Mouse (Mus musculus) embryonic facial prominence, embryonic 13.5 days (tissue): ENCODE measurements around the gene Meis3. TPM values are rescaled to one million over a fixed set of nuclear protein-coding genes. Genes with fewer than 3 reads are reported as not detected.

Experiments used
- ATAC-seq: fragments of 200-750 bp; cut with Nextera tagmentation; 2 replicates; pipeline ENCODE4 v1.8.0; 2017; ENCODE audit warnings: low read depth; ENCODE audit not compliant: insufficient number of reproducible peaks, insufficient read depth, low FRiP score, low TSS enrichment
- H3K27ac ChIP-seq: fragments of 300-500 bp; sonication (generic); 2 replicates; pipeline ENCODE4 v1.5.1; 2015; ENCODE audit warnings: moderate library complexity, mild to moderate bottlenecking, inconsistent platforms
- H3K27me3 ChIP-seq: fragments of 300-500 bp; sonication (generic); 2 replicates; pipeline ENCODE4 v1.6.1; 2015; ENCODE audit warnings: mild to moderate bottlenecking, inconsistent platforms
- H3K36me3 ChIP-seq: fragments of 300-500 bp; sonication (generic); 2 replicates; pipeline ENCODE4 v1.6.1; 2015; ENCODE audit warnings: mild to moderate bottlenecking, inconsistent platforms
- H3K4me1 ChIP-seq: fragments of 300-500 bp; sonication (generic); 2 replicates; pipeline ENCODE4 v1.6.1; 2015; ENCODE audit warnings: inconsistent platforms
- H3K4me2 ChIP-seq: fragments of 300-500 bp; sonication (generic); 2 replicates; pipeline ENCODE4 v1.6.1; 2015; ENCODE audit warnings: moderate library complexity, mild to moderate bottlenecking, inconsistent platforms
- H3K4me3 ChIP-seq: fragments of 300-500 bp; sonication (generic); 2 replicates; pipeline ENCODE4 v1.5.1; 2015; ENCODE audit warnings: mild to moderate bottlenecking, inconsistent platforms
- H3K9ac ChIP-seq: fragments of 300-500 bp; sonication (generic); 2 replicates; pipeline ENCODE4 v1.6.1; 2015; ENCODE audit warnings: mild to moderate bottlenecking, inconsistent platforms
- H3K9me3 ChIP-seq: fragments of 300-500 bp; sonication (generic); 2 replicates; pipeline ENCODE4 v1.6.1; 2016; ENCODE audit warnings: inconsistent platforms
- WGBS: fragments of 180-500 bp; shearing (Covaris S2); methylation state at CpG from one replicate; pipeline ENCODE4 v1.1.7; 2015; ENCODE audit warnings: mixed read lengths; 5-methylcytosine and 5-hydroxymethylcytosine counted together
- polyA plus RNA-seq: library from polyadenylated mRNA; unstranded; fragments of >200 nt; fragmentation: Nextera tagmentation; extraction: Ambion mirVana; gene quantifications from 2 replicates; pipeline ENCODE4 v1.2.1, GENCODE M21; 2015

Gene Meis3
- polyA plus RNA-seq, 1 experiment from 2014 or later, result 54.4 TPM

DNA sequence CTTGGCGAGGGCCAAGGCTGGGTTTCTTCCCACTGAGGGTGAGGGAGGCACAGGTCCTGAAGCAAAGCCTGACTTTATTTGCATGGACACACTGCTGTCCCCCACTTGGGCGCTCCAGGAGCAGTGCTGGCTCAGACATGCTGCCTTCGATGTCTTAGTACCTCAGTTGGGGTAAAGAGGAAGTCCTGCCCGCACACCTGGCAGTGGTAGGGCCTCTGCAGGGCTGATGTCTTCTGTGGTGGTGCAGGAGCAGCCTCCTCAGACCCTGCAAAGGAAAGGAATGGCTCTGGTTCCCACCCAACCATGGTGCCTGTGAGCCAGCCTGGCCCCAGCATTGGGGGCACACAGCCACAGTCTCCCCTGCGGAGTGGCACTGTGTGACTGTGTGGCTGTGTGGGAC is 22.3 kb downstream of the Meis3 start:
- Histone ChIP-seq H3K4me1 (peaks cover 3% of the 10 kb centered on the region; the same call in 1 of the 2 replicates), H3K9me3 (no peaks in the 10 kb centered on the region), H3K27ac (no peak overlapping the region), H3K36me3 (peaks cover 61% of the 10 kb centered on the region), H3K4me2 (no peak overlapping the region), H3K4me3 (no peak overlapping the region), H3K9ac (no peak overlapping the region), H3K27me3 (no peaks in the 10 kb centered on the region)
- ATAC-seq, result no peak
- 82% methylated on average over 5 of the region's 5 CpGs for whole genome bisulfite sequencing

DNA sequence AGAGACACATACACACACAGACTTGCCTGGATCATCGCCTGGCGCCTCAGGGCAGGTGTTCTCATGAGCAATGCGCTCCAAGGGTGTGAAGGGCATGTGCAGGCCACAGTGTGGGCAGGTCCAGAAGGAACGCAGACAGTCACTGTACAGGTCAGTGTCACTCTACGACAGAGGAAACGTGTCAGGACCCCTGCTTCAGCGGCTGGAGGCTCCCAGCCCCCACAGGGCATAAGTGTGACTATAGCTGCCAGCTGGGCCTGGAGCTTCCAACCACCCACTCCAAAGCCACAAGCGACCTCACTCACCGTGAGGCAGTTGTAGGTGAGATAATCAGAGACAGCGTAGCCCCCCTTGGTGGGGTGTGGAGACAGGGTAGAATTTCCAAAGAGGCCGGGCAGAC is 23.6 kb downstream of the Meis3 start:
- WGBS, result 83% methylated on average over 11 of the region's 11 CpGs
- H3K36me3 ChIP-seq, result peaks cover 74% of the 10 kb centered on the region
- ATAC-seq, result no peak
- no peak overlapping the region for H3K4me2 ChIP-seq
- no peak overlapping the region for H3K9ac ChIP-seq
- H3K27ac ChIP-seq, result no peak overlapping the region
- H3K9me3 ChIP-seq, result no peaks in the 10 kb centered on the region
- no peak overlapping the region for H3K4me3 ChIP-seq
- H3K4me1 ChIP-seq, result peaks cover 3% of the 10 kb centered on the region; the same call in 1 of the 2 replicates
- H3K27me3 ChIP-seq, result no peaks in the 10 kb centered on the region

DNA sequence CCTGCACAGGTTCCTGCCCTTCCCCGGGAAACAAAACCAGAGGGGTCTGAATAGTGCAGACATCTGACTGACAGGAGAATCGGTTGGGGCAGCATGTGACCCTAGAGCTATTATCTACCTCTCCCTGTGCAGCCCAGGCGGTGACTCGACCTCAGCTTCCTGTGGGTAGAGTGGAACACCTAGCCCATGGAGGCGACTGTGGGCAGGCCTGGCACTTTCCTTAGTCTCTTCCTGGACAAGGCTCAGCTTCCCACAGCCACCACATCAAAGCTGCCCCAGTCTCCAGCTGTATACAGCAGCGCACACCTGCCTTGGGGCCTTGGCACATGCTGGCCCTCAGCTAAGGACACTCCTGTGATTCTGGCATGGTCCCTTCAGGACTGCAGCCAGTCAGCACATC is 26.2 kb downstream of the Meis3 start:
- Histone ChIP-seq H3K9me3 (no peaks in the 10 kb centered on the region), H3K4me1 (no peaks in the 10 kb centered on the region), H3K4me3 (no peak overlapping the region), H3K27me3 (no peaks in the 10 kb centered on the region), H3K9ac (no peak overlapping the region), H3K27ac (no peak overlapping the region), H3K4me2 (no peak overlapping the region), H3K36me3 (peaks cover 94% of the 10 kb centered on the region)
- WGBS, result 78% methylated on average over 6 of the region's 6 CpGs
- no peak for ATAC-seq

DNA sequence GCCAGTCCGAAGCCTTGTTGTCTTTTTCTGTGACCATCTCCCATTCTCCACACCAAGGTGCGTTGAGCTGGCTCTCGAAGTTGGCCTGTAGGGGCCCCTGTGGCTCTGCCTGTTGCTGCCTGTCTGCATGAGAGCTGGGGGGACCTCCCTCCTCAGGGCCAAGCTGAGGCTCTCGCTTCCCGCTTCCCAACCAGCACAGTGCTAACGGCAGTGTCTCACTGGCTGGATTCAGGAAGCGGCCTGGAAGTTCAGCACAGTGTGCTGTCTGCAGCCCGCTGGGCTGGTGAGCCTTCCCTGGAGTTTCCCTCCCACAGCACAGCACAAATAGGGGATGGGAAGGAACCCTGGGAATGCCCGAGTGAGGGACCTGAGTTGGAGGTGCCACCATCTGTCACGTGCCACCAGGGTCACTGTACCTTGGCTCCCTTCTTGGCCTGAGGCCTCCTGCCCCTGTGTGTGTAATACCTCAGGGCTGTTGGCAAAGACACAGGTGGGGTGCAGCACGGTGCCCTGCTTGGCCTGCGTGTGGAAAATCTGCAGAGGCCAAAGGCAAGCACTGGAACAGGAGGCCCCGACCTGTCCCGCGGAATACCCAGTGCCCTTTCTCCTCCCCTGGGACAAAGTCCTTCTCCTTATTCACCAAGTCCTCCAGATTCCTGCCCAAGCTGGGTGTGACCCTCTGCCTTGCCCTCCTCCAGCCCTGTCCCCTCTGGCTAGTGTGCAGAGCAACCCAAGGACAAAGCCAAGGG is 28.0 kb downstream of the Meis3 start:
- no peak overlapping the region for H3K4me3 ChIP-seq
- ATAC-seq, result no peak
- 79% methylated on average over 15 of the region's 15 CpGs for WGBS
- H3K9me3 ChIP-seq, result no peaks in the 10 kb centered on the region
- H3K4me2 ChIP-seq, result no peak overlapping the region
- no peaks in the 10 kb centered on the region for H3K4me1 ChIP-seq
- H3K27me3 ChIP-seq, result no peaks in the 10 kb centered on the region
- H3K36me3 ChIP-seq, result peaks cover 96% of the 10 kb centered on the region
- no peak overlapping the region for H3K9ac ChIP-seq
- no peak overlapping the region for H3K27ac ChIP-seq

DNA sequence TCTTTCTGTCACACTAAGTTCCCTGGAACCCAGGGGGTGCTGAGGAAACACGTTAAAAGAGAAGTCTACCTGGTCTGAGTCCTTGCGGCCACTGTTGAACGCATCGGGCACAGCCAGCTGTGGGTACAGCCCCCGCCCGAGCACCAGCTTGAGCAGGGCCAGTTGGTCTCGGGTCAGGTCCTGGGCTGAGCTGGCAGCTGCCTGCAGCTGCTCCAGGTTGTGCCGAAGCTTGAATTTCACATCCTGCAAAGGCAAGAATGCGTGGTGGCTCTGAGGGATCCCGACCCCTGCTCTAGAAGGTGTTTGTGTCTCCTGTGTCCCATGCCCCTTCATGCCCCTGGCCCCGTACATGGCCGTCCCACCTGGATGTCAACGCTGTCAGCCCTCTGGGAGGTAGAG is 28.6 kb downstream of the Meis3 start:
- peaks cover 92% of the 10 kb centered on the region for H3K36me3 ChIP-seq
- no peak for ATAC-seq
- no peaks in the 10 kb centered on the region for H3K9me3 ChIP-seq
- H3K27ac ChIP-seq, result no peak overlapping the region
- no peak overlapping the region for H3K4me3 ChIP-seq
- no peaks in the 10 kb centered on the region for H3K4me1 ChIP-seq
- H3K27me3 ChIP-seq, result no peaks in the 10 kb centered on the region
- H3K9ac ChIP-seq, result no peak overlapping the region
- 92% methylated on average over 13 of the region's 13 CpGs for WGBS
- H3K4me2 ChIP-seq, result no peak overlapping the region

DNA sequence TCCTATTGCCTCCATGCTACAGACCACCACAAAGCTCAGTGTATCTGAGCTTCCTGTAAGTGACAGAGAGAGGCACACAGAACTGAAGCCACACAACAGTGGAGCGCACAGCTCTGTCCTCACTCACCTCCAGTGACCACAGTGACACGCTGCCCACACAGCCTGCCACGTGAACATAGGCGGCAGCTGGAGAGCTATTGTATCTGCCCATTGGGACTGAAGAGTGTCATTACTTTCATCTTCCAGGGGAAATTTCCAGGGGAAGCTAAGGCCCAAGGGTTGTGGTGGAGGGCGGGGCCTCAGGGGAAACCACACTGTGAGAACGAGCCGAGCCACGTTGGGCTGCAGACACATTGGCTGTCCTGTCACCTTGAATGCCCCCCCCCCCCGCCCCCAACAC is 29.9 kb downstream of the Meis3 start:
- 81% methylated on average over 9 of the region's 9 CpGs for WGBS
- Histone ChIP-seq H3K9me3 (no peaks in the 10 kb centered on the region), H3K27ac (no peak overlapping the region), H3K9ac (no peak overlapping the region), H3K4me1 (no peaks in the 10 kb centered on the region), H3K4me3 (no peak overlapping the region), H3K36me3 (peaks cover 92% of the 10 kb centered on the region), H3K27me3 (no peaks in the 10 kb centered on the region), H3K4me2 (no peak overlapping the region)
- no peak for ATAC-seq

DNA sequence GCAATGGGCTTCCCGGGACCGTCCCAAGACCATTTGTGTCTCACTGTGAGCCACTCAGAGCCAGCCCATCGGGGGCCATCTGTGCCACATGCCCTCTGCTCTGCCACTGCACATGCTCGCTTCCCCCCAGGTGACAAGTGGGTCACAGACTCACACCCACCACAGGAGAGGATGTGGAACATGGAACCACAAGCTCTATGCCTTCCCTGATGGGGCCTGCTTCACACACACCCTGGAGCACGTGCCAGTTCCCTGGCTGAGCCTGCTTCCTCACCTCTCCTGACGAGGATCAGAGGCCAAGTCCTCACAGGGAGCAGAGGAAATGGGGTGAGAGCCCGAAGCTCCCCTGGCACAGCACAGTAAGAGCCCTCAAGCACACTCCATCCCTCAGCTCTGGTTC is 32.2 kb downstream of the Meis3 start:
- H3K4me2 ChIP-seq, result no peak overlapping the region
- H3K9ac ChIP-seq, result no peak overlapping the region
- no peaks in the 10 kb centered on the region for H3K27me3 ChIP-seq
- peaks cover 93% of the 10 kb centered on the region for H3K36me3 ChIP-seq
- WGBS, result 82% methylated on average over 7 of the region's 7 CpGs
- no peak overlapping the region for H3K27ac ChIP-seq
- no peak overlapping the region for H3K4me3 ChIP-seq
- no peak for ATAC-seq
- H3K9me3 ChIP-seq, result no peaks in the 10 kb centered on the region
- H3K4me1 ChIP-seq, result no peaks in the 10 kb centered on the region

DNA sequence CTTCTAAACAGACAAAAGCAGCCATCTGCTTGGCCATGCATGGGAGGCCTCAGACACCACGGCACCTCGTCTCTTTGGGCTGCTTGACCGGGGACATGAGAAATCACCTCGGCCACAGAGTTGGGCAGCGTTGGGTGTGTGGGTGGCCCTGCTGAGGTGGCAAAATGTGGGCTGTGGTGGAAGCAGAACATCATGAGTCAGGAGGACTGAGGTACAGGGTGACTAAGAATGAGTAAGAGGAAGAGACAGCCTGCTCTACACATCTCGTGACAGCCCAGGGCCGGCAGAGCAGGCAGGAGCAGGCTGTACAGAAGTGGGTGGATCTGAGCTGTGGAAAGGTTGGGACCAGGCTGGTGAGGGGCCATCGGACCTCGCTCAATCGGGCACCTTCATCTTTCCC is 32.6 kb downstream of the Meis3 start:
- WGBS, result 89% methylated on average over 10 of the region's 10 CpGs
- H3K4me2 ChIP-seq, result no peak overlapping the region
- no peaks in the 10 kb centered on the region for H3K4me1 ChIP-seq
- no peak overlapping the region for H3K9ac ChIP-seq
- no peak for ATAC-seq
- H3K27ac ChIP-seq, result no peak overlapping the region
- H3K4me3 ChIP-seq, result no peak overlapping the region
- no peaks in the 10 kb centered on the region for H3K27me3 ChIP-seq
- peaks cover 90% of the 10 kb centered on the region for H3K36me3 ChIP-seq
- no peaks in the 10 kb centered on the region for H3K9me3 ChIP-seq

DNA sequence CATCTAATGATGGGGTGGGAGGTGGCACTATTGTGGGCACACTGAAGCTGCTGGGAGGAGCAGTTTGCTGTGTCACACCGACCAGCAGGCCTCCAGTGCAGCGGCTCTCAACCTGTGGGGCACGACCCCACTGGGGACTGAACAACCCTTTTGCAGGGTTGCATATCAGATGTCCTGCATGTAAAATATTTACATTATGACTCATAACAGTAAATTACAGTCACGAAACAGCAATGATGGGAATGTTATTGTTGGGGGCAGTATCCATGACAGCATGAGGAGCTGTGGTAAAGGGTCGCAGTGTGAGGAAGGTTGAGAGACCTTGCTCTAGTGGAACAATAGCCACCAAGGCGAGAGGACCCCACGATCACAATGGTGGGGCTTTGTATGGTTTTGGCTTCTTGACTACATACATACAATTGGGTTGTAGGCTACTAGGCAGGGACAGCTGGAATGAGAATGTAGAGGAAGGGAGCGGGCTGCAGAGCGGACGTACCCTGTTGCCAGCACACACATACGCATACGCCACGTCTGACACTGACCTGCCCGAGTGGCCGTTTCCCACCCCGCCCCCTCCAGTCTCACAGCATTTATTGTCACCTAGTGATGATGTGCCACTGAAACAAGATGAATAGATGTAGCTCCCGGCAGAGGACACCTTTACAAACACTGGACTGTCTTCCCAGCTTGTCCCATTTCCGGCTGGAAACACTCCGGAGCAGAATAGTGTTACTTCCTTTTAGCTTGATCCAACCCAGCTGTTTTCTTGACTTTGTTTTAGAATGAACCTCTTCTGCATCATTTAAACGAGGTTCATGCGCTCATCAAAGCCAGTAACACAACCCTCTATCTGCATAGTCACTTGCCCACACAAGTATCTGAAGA is 34.1 kb downstream of the Meis3 start:
- ATAC-seq, result no peak
- peaks cover 90% of the 10 kb centered on the region for H3K36me3 ChIP-seq
- H3K9ac ChIP-seq, result no peak overlapping the region
- H3K9me3 ChIP-seq, result no peaks in the 10 kb centered on the region
- no peak overlapping the region for H3K4me2 ChIP-seq
- no peak overlapping the region for H3K27ac ChIP-seq
- no peak overlapping the region for H3K4me3 ChIP-seq
- WGBS, result 87% methylated on average over 21 of the region's 21 CpGs
- H3K27me3 ChIP-seq, result no peaks in the 10 kb centered on the region
- no peaks in the 10 kb centered on the region for H3K4me1 ChIP-seq

DNA sequence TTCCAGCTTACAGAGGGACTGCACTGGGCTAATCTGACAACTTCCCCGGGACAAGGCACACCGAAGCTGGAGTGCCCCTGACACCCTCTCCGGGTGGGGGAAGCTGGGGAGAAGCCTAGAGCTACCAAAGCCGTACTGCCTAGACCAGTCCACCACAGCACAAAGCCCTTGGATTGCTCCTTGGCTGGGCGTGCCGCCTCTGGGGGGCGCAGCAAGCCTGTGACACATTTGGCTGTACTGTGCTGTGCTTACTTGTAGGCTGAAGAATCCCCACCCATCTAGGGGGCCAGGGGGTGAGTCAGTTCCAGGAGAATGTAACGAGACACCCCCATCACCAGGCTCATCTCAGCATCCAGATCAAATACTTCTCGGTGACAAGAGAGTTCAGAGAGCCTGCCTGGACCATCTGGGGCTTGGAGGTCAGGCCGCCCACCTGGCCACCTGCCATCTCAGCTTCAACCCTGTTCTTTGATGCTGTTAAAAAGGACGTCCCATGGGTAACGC is 36.0 kb downstream of the Meis3 start:
- ATAC-seq, result no peak
- peaks cover 90% of the 10 kb centered on the region for H3K36me3 ChIP-seq
- no peak overlapping the region for H3K27ac ChIP-seq
- no peaks in the 10 kb centered on the region for H3K4me1 ChIP-seq
- no peak overlapping the region for H3K4me3 ChIP-seq
- 71% methylated on average over 12 of the region's 12 CpGs for WGBS
- no peaks in the 10 kb centered on the region for H3K9me3 ChIP-seq
- H3K27me3 ChIP-seq, result no peaks in the 10 kb centered on the region
- no peak overlapping the region for H3K9ac ChIP-seq
- no peak overlapping the region for H3K4me2 ChIP-seq

DNA sequence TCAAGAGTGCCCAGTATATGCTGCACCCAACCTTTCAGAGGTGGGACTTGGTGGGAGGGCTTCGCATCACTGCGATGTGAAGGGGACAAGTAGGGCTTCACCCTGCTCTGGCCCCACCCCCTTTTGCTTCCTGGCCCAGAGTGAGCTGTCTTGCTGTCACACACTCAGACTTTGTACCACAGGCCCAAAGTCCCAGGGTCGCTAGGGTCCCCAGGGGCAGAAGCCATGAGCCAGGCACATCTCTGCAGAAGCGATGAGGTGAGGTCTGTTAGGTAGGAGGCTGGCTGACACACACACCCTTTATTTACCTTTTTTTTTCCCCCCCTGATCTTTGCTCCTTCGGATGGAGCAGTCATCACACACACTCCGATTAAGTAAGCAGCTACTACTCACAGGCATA is 38.3 kb downstream of the Meis3 start:
- no peaks in the 10 kb centered on the region for H3K27me3 ChIP-seq
- no peak overlapping the region for H3K27ac ChIP-seq
- H3K4me1 ChIP-seq, result no peaks in the 10 kb centered on the region
- H3K9me3 ChIP-seq, result no peaks in the 10 kb centered on the region
- H3K9ac ChIP-seq, result no peak overlapping the region
- peaks cover 95% of the 10 kb centered on the region for H3K36me3 ChIP-seq
- no peak overlapping the region for H3K4me3 ChIP-seq
- ATAC-seq, result no peak
- H3K4me2 ChIP-seq, result no peak overlapping the region
- WGBS, result 90% methylated on average over 6 of the region's 6 CpGs

DNA sequence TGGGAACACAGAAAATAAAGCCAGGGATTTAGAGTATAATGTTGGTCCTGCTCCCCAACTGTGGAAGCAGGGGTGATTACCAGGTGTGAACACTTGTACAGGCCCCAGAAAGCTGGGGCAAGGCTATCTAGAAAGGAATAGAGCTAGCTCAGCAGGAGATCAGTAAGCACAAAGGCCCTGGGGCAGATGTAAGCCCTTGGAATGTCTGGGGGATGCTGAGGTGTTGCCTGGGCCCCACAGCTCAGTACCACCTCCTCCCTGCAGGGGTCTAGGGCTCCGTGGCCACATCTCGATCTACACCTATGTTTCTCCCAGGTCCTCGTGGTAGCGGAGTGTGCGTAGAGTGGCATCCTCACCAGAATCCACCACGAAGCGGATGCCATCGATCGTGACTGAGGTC is 39.1 kb downstream of the Meis3 start:
- Histone ChIP-seq H3K4me3 (no peak overlapping the region), H3K4me2 (no peak overlapping the region), H3K27ac (no peak overlapping the region), H3K27me3 (no peaks in the 10 kb centered on the region), H3K9me3 (no peaks in the 10 kb centered on the region), H3K4me1 (no peaks in the 10 kb centered on the region), H3K36me3 (peaks cover 94% of the 10 kb centered on the region), H3K9ac (0 out of 2 replicates have a peak overlapping the region, but pooled peaks have one; percentile 21)
- 92% methylated on average over 9 of the region's 9 CpGs for WGBS
- ATAC-seq, result no peak
